Mouse (Mus musculus) gastrocnemius, adult 2 months (tissue): Measurements from ENCODE around the gene Gast. TPM values are rescaled to one million over a fixed set of nuclear protein-coding genes. Genes with fewer than 3 reads are reported as not detected.
A peak's percentile ranks its signal among the peaks of the same experiment; 100 is the strongest.

Source experiments
- DNase-seq: peaks from one replicate; pipeline ENCODE4 v3.0.0; 2022
- H3K27ac ChIP-seq: fragments of 200-600 bp; 2 replicates; pipeline ENCODE4 v1.8.1; 2022; ENCODE audit warnings: mild to moderate bottlenecking
- H3K4me3 ChIP-seq: fragments of 200-600 bp; 2 replicates; pipeline ENCODE4 v1.8.1; 2022; ENCODE audit warnings: mild to moderate bottlenecking, moderate library complexity
- CTCF ChIP-seq: fragments of 200-600 bp; IDR thresholded peaks from 2 replicates; pipeline ENCODE4 v1.8.1; 2022; ENCODE audit warnings: antibody characterized with exemption, mild to moderate bottlenecking, moderate library complexity
- intact Hi-C: fragments of 180-260 bp; cut with DNase I; formaldehyde crosslinking; loops from one replicate; pipeline ENCODE4 v1.15.1; 2025
- total RNA-seq, 2 experiments: library from RNA; stranded (reverse); gene quantifications; 2 replicates each; pipeline ENCODE4 v1.2.3; 2021

The Gast gene
- total RNA-seq, 2 experiments from 2014 or later = not detected

DNA sequence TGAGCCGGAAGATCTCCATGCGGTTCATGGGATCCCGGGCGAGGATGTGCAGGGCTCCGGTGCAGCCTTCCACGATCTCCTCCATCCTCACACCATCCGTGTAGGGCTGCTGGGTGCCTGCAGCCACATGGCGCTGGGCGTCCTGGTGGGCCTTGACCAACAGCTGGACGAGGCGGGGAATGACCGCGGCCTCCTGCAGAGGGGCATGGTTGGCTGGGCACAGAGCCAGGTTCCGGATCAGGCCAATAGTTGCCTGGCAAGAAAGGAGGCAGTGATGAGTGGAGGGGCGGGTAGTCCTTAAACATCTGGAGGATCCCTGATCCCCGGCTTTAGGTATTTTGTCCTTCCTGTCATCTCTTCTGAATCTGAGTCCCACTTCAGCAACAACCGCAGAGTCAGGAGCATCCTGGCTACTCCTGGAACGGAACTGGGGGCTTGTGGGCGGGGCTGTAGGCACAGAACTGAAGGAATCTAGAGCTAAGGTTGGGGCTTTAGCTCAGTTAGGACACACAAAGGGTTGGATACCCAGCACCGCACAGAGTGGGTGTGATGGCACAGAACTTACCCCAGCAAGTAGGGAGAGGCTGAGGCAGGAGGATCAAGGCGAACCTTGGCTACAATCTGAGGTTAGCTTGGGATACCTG is 42.7 kb downstream of the Gast start:
- TF ChIP-seq CTCF = no peak
- H3K4me3 ChIP-seq = peak overlapping the region; percentile 11; the same call in 1 of the 2 replicates
- intact Hi-C loops = no loop called here
- peak overlapping the region; percentile 76 for H3K27ac ChIP-seq
- no peak for DNase-seq

DNA sequence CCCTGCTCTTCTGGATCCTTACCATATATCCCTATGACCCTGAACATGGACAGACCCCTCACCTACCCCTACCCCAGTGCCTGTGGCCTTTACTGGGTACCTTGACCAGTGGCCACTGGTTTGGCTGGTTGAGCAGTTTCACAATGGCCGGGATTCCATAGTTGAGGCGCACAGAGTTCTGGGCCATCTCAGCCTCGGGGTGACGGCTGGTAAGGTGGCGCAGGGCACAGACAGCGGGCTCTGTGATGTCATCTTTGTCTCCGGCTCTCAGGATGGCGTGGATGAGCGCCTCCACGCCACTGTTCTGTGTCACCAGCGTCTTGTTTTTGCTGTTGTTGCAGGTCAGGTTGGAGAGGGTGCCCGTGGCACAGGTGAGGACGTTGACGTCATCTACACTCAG is 43.8 kb downstream of the Gast start:
- Histone ChIP-seq H3K27ac (peak overlapping the region; percentile 24; the same call in 1 of the 2 replicates), H3K4me3 (no peak overlapping the region)
- intact Hi-C loops = no loop called here
- TF ChIP-seq CTCF = no peak
- no peak for DNase-seq

DNA sequence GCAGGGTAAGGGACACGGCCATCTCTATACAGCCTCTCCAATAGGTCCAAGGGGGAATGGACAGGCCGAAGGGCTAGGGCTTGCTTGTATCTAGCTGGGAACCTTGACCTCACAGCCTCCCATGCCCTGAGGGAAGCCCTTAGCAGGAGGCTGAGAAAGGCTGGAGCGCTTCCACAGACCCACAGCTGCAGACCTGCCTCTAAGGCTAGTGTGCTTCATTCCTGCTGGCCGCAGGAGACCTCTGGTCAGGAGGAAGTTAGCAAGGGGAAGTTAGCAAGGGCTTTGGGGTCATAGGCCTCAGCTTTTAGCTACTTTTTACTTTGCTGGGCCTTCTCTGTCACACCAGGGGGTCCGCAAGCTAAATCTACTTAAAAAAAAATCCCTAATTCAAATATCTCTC is 44.2 kb downstream of the Gast start:
- Histone ChIP-seq H3K27ac (peak overlapping the region; percentile 24; the same call in 1 of the 2 replicates), H3K4me3 (no peak overlapping the region)
- intact Hi-C loops = no loop called here
- TF ChIP-seq CTCF = no peak
- no peak for DNase-seq

DNA sequence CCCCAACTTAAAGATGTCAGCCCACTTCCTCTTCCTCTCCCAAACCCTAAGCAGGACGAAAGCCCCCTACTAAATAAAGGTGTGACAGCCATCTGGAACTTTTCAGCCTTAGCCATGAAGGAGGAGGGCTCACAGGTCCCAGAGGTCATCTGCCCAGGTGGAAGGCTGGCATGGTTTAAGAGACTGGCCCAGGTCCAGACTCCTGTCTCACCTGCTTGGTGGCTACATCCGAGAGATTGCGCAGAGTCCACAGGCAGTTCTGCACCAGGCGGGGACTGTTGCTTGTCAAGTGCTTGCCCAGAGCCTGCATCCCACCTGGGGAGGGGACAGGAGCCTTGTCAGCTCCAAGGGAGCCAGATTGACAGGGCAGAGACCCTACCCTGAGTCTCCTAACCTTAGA is 45.1 kb downstream of the Gast start:
- intact Hi-C loops = no loop called here
- no peak for DNase-seq
- no peak for TF ChIP-seq CTCF
- H3K27ac ChIP-seq = no peak overlapping the region
- no peak overlapping the region for H3K4me3 ChIP-seq

DNA sequence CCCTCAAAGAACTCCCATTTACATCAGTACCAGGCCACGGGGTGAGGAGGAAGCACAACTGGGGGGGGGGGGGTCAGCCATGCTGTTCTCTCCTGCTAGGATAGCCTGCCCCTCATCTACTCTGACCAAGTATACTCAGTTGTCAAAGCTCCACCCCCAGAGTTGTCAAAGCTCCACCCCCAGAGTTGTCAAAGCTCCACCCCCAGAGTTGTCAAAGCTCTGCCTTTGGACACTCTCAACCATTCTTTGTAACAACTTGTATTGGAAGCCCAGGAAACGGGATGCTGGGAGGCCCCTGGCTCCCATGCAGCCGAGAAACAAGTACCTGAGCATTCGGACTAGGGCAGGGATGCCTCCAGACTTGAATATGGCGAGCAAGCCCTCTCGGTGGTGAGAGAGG is 48.5 kb downstream of the Gast start:
- intact Hi-C loops = no loop called here
- TF ChIP-seq CTCF = no peak
- no peak overlapping the region for H3K27ac ChIP-seq
- no peak for DNase-seq
- no peak overlapping the region for H3K4me3 ChIP-seq

DNA sequence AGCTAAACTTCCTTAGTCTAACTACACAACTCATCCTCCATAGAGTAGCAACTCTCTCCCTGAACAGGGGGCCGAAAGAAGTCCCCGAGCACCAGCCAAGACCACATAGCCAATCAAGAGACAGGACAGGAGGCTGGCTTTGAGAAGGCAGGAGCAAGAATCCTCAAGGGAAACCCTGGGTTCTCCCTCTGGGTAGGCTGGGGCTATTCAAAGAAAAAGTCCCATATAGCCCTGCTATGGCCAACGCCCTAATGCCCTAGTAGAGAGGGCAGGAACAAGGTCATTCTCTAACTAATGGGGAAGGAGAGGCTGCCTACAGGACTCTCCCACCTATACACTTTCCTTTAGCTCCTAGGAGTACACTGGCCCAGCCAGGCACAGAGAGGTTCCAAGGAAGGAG is 50.8 kb downstream of the Gast start:
- Histone ChIP-seq H3K27ac (0 out of 2 replicates have a peak overlapping the region, but pooled peaks have one; percentile 43), H3K4me3 (no peak overlapping the region)
- no peak for TF ChIP-seq CTCF
- intact Hi-C loops = no loop called here
- no peak for DNase-seq

DNA sequence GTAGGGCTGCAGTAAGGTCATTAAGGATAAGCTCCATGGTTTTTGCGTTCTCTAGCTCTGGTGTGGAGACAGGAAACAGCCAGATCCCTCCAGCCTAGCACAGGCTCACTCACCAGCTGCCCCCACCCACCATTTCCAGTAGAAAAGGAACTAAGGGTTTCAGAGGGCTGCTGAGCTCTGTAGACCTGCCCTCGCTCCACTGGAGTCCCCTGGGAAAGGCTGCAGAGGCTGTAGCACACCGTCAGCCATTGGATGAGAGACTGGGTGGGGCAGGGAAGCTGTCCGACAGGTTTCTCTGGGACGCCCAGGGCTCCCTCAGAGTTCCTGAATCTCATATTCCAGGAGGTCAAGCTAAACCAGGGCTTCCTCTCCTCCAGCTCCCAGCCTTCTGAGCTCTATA is 52.4 kb downstream of the Gast start:
- intact Hi-C loops = loop anchor here (2.0 kb wide), 1 partner anchor 14 kb away; no protein-coding TSS in a partner anchor
- Histone ChIP-seq H3K27ac (peak overlapping the region; percentile 94), H3K4me3 (peak overlapping the region; percentile 98)
- no peak for TF ChIP-seq CTCF
- DNase-seq = no peak

Other genes with a start within 250 kb of the Gast start
- gene Krt32, start 246.2 kb upstream of the Gast start, total RNA-seq = not detected
- not detected for gene Krt35, start 238.2 kb upstream of the Gast start, total RNA-seq
- gene Krt36, start 228.8 kb upstream of the Gast start, total RNA-seq = not detected
- gene Krt13, start 212.8 kb upstream of the Gast start, total RNA-seq = not detected
- not detected for gene Krt15, start 198.5 kb upstream of the Gast start, total RNA-seq
- gene Krt19, start 185.7 kb upstream of the Gast start, total RNA-seq = under 1 TPM in 1 of 2 experiments, not detected in 1; 0.20 TPM
- gene Krt9, start 141.2 kb upstream of the Gast start, total RNA-seq = not detected
- gene Krt14, start 126.9 kb upstream of the Gast start, total RNA-seq = not detected
- gene Krt16, start 85.5 kb upstream of the Gast start, total RNA-seq = not detected
- not detected for gene Krt17, start 73.4 kb upstream of the Gast start, total RNA-seq
- not detected for gene Krt42, start 64.5 kb upstream of the Gast start, total RNA-seq
- gene Eif1, start 14.5 kb upstream of the Gast start, total RNA-seq = 1,000 to 10,000 TPM; 1,442 to 1,567 TPM
- under 1 TPM in 1 of 2 experiments, not detected in 1; 0.14 TPM for gene Hap1, start 21.7 kb downstream of the Gast start, total RNA-seq
- gene Jup, start 63.4 kb downstream of the Gast start, total RNA-seq = 100 to 1,000 TPM in 1 of 2 experiments, 10 to 100 TPM in 1; 68.6 to 104 TPM
- 1 to 10 TPM; 2.0 to 4.6 TPM for gene P3h4, start 80.4 kb downstream of the Gast start, total RNA-seq
- 1 to 10 TPM; 1.9 to 4.5 TPM for gene Fkbp10, start 81.3 kb downstream of the Gast start, total RNA-seq
- 1 to 10 TPM; 6.6 to 8.8 TPM for gene Nt5c3b, start 107.4 kb downstream of the Gast start, total RNA-seq
- under 1 TPM; 0.23 to 0.39 TPM for gene Klhl10, start 107.5 kb downstream of the Gast start, total RNA-seq
- 1 to 10 TPM; 4.7 to 4.9 TPM for gene Klhl11, start 138.3 kb downstream of the Gast start, total RNA-seq
- gene Acly, start 193.6 kb downstream of the Gast start, total RNA-seq = 10 to 100 TPM; 10.3 to 19.0 TPM
- gene Ttc25, start 211.2 kb downstream of the Gast start, total RNA-seq = under 1 TPM; 0.10 to 0.31 TPM
- gene Cnp, start 240.5 kb downstream of the Gast start, total RNA-seq = 1 to 10 TPM; 3.2 to 4.4 TPM